Mouse (Mus musculus) heart, embryonic 12.5 days (tissue): ENCODE data around the gene Prrc2a. TPM values are rescaled to one million over a fixed set of nuclear protein-coding genes. Genes with fewer than 3 reads are reported as not detected.
"Not testable (repeated sequence)": the region's sequence is repeated elsewhere in the genome, so short reads cannot be mapped to it uniquely, and the experiment has no call there.

Source experiments
- ATAC-seq: fragments of 200-750 bp; cut with Nextera tagmentation; 2 replicates; pipeline ENCODE4 v1.8.0; 2017; ENCODE audit warnings: moderate TSS enrichment, moderate library complexity; ENCODE audit not compliant: insufficient number of reproducible peaks, low FRiP score
- H3K27ac ChIP-seq: fragments of 300-500 bp; sonication (generic); 2 replicates; pipeline ENCODE4 v1.5.1; 2016; ENCODE audit warnings: mild to moderate bottlenecking, moderate library complexity; ENCODE audit not compliant: poor library complexity, severe bottlenecking
- H3K27me3 ChIP-seq: fragments of 300-500 bp; sonication (generic); replicated peaks from 2 replicates; pipeline ENCODE4 v1.6.1; 2016; ENCODE audit warnings: mild to moderate bottlenecking, moderate library complexity
- H3K36me3 ChIP-seq: fragments of 300-500 bp; sonication (generic); 2 replicates; pipeline ENCODE4 v1.6.1; 2016; ENCODE audit warnings: mild to moderate bottlenecking, moderate library complexity
- H3K4me1 ChIP-seq: fragments of 300-500 bp; sonication (generic); replicated peaks from 2 replicates; pipeline ENCODE4 v1.6.1; 2016; ENCODE audit warnings: mild to moderate bottlenecking
- H3K4me2 ChIP-seq: fragments of 300-500 bp; sonication (generic); 2 replicates; pipeline ENCODE4 v1.6.1; 2016; ENCODE audit warnings: mild to moderate bottlenecking, moderate library complexity
- H3K4me3 ChIP-seq: fragments of 300-500 bp; sonication (generic); 2 replicates; pipeline ENCODE4 v1.5.1; 2016; ENCODE audit warnings: mild to moderate bottlenecking
- H3K9ac ChIP-seq: fragments of 300-500 bp; sonication (generic); 2 replicates; pipeline ENCODE4 v1.6.1; 2016; ENCODE audit warnings: mild to moderate bottlenecking, moderate library complexity
- H3K9me3 ChIP-seq: fragments of 300-500 bp; sonication (generic); replicated peaks from 2 replicates; pipeline ENCODE4 v1.6.1; 2016; ENCODE audit warnings: mild to moderate bottlenecking, moderate library complexity
- WGBS: fragments of 180-500 bp; shearing (Covaris S2); methylation state at CpG from one replicate; pipeline ENCODE4 v1.1.7; 2016; 5-methylcytosine and 5-hydroxymethylcytosine counted together
- polyA plus RNA-seq: library from polyadenylated mRNA; unstranded; fragments of >200 nt; fragmentation: Nextera tagmentation; extraction: Ambion mirVana; gene quantifications from 2 replicates; pipeline ENCODE4 v1.2.1, GENCODE M21; 2016

Prrc2a gene
- polyA plus RNA-seq, 1 experiment from 2014 or later: 132 TPM

DNA sequence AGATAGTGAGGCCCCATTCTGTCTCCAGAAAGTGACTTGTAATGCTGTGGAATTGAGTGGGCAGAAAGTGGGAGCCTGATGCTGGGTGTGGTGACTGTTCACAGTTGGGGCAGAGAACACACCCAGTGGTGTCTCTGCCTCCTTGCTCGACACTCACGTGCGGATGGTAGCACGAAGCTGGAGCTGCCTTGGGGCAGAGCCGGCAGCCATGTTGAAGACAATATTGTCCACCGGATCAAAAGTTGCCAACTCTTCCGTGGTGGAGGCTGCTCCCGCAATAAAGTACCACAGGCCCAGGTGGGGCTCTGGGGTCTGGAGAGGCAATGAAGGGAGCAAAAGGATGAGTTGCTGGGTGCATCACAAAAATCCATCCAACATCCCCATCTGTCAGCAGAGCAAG is 33.7 kb downstream of the Prrc2a start:
- no peak overlapping the region for H3K27ac ChIP-seq
- ATAC-seq: no peak

DNA sequence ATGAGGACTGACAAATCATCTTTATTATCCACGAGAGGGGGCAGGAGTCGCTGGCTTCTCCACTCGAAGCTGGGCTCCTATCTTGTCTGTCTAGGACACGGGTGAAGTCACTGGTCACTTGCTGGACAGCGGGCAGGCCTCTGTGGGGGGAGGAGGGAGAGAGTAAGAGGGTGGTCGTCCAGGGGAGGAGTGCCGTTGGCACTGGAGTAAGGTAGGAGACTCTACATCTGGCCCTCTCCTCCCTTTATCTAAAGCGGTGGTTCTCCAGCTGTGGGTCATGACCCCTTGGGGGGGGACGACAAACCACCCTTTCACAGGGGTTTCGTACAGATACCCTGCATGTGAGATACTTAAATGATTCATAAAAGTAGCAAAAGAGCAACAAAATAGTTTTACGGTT is 35.7 kb downstream of the Prrc2a start:
- Histone ChIP-seq H3K9me3 (no peaks in the 10 kb centered on the region), H3K27ac (no peak overlapping the region), H3K4me1 (peaks cover 31% of the 10 kb centered on the region), H3K9ac (no peak overlapping the region), H3K36me3 (peaks cover 31% of the 10 kb centered on the region), H3K4me2 (no peak overlapping the region), H3K27me3 (no peaks in the 10 kb centered on the region), H3K4me3 (no peak overlapping the region)
- WGBS: 62% methylated on average over 11 of the region's 11 CpGs
- ATAC-seq: no peak

More for the DNA sequence above, 33.7 kb downstream of the Prrc2a start:
- no peak overlapping the region for H3K4me2 ChIP-seq
- no peaks in the 10 kb centered on the region for H3K9me3 ChIP-seq
- WGBS: 81% methylated on average over 8 of the region's 8 CpGs
- peaks cover 22% of the 10 kb centered on the region for H3K4me1 ChIP-seq
- no peaks in the 10 kb centered on the region for H3K27me3 ChIP-seq
- no peak overlapping the region for H3K4me3 ChIP-seq
- no peak overlapping the region for H3K9ac ChIP-seq
- H3K36me3 ChIP-seq: peaks cover 22% of the 10 kb centered on the region

DNA sequence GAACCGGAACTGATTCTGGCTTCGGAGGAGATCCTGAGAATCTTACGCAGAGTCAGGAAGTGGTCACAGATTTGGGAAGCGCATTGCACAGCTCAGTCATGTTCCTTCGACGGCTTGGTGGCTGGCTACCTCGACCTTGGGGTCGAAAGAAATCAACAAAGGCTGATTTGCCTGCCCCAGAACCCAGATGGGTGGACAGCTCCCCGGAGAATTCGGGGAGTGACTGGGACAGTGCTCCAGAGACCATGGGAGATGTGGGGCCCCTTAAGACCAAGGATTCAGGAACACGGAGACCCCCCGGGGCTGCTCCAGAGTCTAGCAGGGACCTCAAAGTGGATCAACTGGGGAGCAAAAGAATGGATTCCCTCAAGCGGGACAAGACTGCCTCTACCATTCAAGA is 37.7 kb downstream of the Prrc2a start:
- WGBS: 64% methylated on average over 13 of the region's 13 CpGs
- peaks cover 36% of the 10 kb centered on the region for H3K36me3 ChIP-seq
- peak overlapping the region; percentile 75 for H3K4me3 ChIP-seq
- H3K9me3 ChIP-seq: no peaks in the 10 kb centered on the region
- H3K9ac ChIP-seq: peak overlapping the region; percentile 85
- H3K27me3 ChIP-seq: no peaks in the 10 kb centered on the region
- no peak for ATAC-seq
- peaks cover 37% of the 10 kb centered on the region for H3K4me1 ChIP-seq
- H3K4me2 ChIP-seq: peak overlapping the region; percentile 82
- H3K27ac ChIP-seq: peak overlapping the region; percentile 77; the same call in 1 of the 2 replicates

DNA sequence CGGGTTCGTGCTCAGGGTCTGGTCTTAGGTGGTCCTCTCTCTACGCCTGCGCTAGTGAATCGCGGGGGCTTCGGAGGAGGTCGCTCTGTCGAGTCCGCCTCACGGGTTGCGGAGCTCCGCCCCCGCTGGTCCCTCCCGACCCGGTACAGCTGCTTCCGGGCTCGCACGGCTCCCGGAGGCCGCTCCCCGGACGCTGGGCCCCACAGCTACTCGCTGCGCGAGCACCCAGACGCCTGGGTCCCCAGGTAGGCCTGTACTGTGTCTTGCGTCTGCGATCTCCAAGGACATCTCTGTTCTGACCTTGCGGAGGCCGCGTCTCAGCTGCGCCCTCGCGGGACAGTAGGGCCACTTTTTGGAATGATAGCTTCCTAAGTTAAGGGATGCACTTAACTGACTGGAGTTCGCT is 38.5 kb downstream of the Prrc2a start, which contains the start of gene D17H6S53E:
Gene D17H6S53E, plus strand, starts transcription at position 168 of the 406 bp plus-strand sequence.
- Histone ChIP-seq H3K4me2 (peak within 1 kb of the TSS; percentile 82), H3K9me3 (no peaks in the 10 kb centered on the region)
- peak; percentile 69 for ATAC-seq

DNA sequence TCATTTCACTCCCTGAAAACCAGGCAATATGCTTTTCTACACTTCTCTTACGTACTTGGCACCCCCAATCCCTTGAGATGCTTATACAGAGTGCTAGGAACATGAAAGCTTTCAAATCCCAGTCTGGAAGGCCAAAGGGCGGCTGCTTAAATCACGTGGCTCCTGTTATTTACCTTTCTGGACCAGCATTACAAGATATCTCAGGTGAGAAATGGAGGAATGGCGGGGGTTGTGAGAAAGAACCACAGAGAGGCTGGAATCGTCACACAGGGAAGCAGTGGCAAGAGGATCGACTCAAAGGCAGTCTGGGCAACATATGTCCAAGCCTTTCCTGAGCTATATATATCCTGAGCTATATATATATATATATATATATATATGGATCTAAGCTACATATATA is 39.1 kb downstream of the Prrc2a start:
- Histone ChIP-seq H3K4me1 (peaks cover 38% of the 10 kb centered on the region), H3K9me3 (no peaks in the 10 kb centered on the region), H3K4me3 (peak overlapping the region; percentile 75), H3K9ac (peak overlapping the region; percentile 85), H3K27ac (peak overlapping the region; percentile 77), H3K4me2 (peak overlapping the region; percentile 82), H3K36me3 (peaks cover 36% of the 10 kb centered on the region), H3K27me3 (no peaks in the 10 kb centered on the region)
- WGBS: 25% methylated on average over 6 of the region's 6 CpGs
- no peak for ATAC-seq

More for the DNA sequence above, 38.5 kb downstream of the Prrc2a start, which contains the start of gene D17H6S53E:
- Histone ChIP-seq H3K4me1 (peaks cover 38% of the 10 kb centered on the region), H3K36me3 (peaks cover 36% of the 10 kb centered on the region), H3K9ac (peak within 1 kb of the TSS; percentile 85), H3K27ac (peak within 1 kb of the TSS; percentile 77), H3K27me3 (no peaks in the 10 kb centered on the region), H3K4me3 (peak within 1 kb of the TSS; percentile 75)
- under 1% methylated on average over 36 of the region's 36 CpGs for WGBS

DNA sequence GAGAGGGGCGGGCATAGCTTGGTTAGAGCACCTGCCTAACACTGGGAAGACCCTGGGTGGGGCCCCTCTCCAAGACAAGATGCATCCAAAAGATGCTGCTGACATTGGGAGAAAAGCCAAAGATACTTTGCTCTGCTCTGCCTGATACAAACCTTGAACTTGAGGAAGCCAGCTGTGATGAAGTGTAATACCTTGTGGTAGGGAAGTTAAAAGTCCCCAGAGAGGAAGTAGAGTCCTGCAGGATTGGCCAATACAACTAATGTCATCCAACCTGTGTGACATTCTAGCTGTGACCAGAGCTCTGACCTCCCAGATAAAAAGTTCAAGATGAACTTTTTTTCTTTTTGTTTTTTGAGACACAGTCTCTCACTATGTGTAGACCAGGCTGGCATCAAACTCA is 39.6 kb downstream of the Prrc2a start:
- peak overlapping the region; percentile 75; the same call in 1 of the 2 replicates for H3K4me3 ChIP-seq
- H3K36me3 ChIP-seq: peaks cover 33% of the 10 kb centered on the region
- ATAC-seq: no peak
- H3K9ac ChIP-seq: no peak overlapping the region; the same call in 1 of the 2 replicates
- no peak overlapping the region for H3K27ac ChIP-seq
- no peaks in the 10 kb centered on the region for H3K9me3 ChIP-seq
- H3K27me3 ChIP-seq: no peaks in the 10 kb centered on the region
- peak overlapping the region; percentile 82 for H3K4me2 ChIP-seq
- WGBS: 92% methylated on average over 1 of the region's 1 CpGs
- H3K4me1 ChIP-seq: peaks cover 43% of the 10 kb centered on the region

DNA sequence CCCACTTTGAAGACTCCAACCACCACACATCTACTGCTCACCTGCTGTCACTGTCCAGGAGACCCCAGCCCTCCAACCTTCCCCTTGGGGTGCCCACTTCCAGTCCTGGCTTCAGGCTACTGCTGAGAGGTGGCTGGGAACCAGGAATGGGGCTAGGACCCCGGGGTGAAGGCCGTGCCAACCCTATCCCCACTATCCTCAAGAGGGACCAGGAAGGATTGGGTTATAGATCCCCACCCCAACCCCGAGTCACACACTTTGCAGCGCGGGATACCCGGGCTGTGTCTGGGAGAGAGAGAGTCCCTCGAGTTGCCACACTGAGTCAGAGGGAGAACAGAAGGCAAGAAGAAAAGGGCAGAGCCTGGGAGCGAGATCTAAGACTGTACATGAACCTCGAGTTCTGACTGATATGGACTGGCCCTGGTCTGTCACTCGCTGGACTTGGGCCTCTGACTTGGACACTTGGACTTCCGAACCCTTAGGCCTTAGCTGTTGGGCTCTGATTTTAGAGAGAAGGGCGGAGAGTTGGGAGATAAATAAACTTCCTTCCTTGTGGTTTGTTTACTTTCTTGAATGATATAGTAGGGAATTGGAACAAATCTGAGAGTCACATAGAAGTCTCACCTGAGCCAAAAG is 40.3 kb downstream of the Prrc2a start:
- H3K4me3 ChIP-seq, H3K27me3 ChIP-seq, ATAC-seq, H3K27ac ChIP-seq, H3K9me3 ChIP-seq, H3K4me2 ChIP-seq, H3K9ac ChIP-seq: not testable (repeated sequence)
- WGBS: 90% methylated on average over 12 of the region's 12 CpGs
- peaks cover 33% of the 10 kb centered on the region for H3K36me3 ChIP-seq
- H3K4me1 ChIP-seq: peaks cover 48% of the 10 kb centered on the region

DNA sequence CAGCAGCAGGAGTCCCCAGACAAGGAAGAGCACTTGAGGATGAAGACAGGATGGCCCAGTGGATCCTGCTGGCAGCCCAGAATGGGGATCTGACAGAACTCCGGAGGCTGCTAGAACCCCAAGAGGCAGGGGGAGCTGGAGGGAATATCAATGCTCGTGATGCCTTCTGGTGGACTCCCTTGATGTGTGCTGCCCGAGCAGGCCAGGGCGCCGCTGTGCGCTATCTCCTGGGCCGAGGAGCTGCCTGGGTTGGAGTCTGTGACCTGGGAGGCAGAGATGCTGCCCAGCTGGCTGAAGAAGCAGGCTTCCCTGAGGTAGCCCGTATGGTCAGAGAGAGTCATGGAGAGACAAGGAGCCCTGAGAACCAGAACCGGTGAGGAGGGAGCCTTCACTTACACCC is 41.4 kb downstream of the Prrc2a start:
- not testable (repeated sequence) for ATAC-seq, H3K27ac ChIP-seq, H3K4me3 ChIP-seq, H3K27me3 ChIP-seq, H3K4me2 ChIP-seq, H3K9me3 ChIP-seq, H3K9ac ChIP-seq
- Histone ChIP-seq H3K36me3 (peaks cover 36% of the 10 kb centered on the region), H3K4me1 (peaks cover 41% of the 10 kb centered on the region)
- 92% methylated on average over 9 of the region's 9 CpGs for WGBS

DNA sequence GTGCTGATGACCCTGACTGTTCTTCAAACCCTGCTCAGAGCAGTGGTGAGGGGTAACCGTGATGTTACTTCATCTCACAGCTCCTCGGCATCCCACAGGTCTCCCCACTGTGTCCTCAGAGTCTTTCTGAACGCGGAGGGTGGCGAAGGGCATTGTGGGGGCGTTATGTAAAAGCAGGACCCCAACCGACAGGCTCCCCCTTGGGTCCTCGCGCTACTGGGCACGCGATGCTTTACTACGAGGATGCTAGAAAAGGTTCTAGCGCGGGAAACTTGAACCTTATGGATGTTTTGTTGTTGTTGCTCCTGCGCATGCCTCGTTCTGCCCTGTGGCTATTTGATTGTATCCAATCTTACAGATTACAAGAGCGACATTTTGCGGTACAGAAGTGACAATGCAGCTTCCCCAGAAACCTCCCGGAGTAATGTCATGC is 42.8 kb downstream of the Prrc2a start, which contains the start of gene Csnk2b:
Gene Csnk2b, minus strand, starts transcription at position 183 of the 433 bp plus-strand sequence.
- ATAC-seq: no peak; the same call in 1 of the 2 replicates
- H3K36me3 ChIP-seq: peaks cover 42% of the 10 kb centered on the region

DNA sequence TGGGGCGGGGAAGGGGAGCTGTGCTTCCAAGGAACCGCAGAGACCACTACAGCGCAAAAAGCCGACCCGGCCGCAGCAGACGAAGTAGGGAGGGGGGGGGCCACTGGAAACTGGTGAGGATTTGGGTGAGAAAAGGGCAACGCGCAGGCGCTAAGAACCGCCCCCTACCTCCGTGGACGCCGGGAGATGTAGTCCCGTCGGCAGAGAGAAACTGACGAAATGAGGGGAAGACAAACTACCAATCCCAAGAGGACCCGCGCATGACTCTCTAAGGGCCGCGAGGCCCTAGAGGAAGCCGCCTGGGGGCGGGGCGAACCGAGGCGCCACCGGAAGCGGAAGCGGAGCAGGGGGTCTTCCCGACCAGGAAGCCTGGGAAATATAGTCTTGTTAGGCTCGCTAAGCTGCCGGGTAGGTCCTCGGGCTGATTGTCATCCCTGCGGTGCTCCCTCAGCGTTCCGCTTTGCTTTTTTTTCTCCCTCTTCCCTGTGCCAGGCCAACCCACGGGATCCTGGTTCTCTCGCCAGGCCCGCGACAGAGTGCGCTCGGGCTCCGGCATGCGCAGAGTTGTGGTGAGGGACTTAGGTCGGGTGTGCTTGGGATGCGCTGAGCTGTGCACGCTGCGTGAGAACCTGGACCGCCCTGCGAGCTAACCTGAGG is 43.4 kb downstream of the Prrc2a start, which contains the start of gene Gpank1:
Gene Gpank1, plus strand, starts transcription at position 313 of the 657 bp plus-strand sequence.
- Histone ChIP-seq H3K9ac (peak within 1 kb of the TSS; percentile 93), H3K9me3 (no peaks in the 10 kb centered on the region), H3K27me3 (no peaks in the 10 kb centered on the region), H3K4me1 (peaks cover 27% of the 10 kb centered on the region), H3K4me2 (peak within 1 kb of the TSS; percentile 92), H3K4me3 (peak within 1 kb of the TSS; percentile 76), H3K27ac (peak within 1 kb of the TSS; percentile 87), H3K36me3 (peaks cover 46% of the 10 kb centered on the region)
- WGBS: under 1% methylated on average over 50 of the region's 50 CpGs
- ATAC-seq: peak; percentile 94

More for the DNA sequence above, 42.8 kb downstream of the Prrc2a start, which contains the start of gene Csnk2b:
- WGBS: under 1% methylated on average over 19 of the region's 19 CpGs
- H3K4me1 ChIP-seq: peaks cover 31% of the 10 kb centered on the region
- H3K4me3 ChIP-seq: peak within 1 kb of the TSS; percentile 76
- no peaks in the 10 kb centered on the region for H3K9me3 ChIP-seq
- no peaks in the 10 kb centered on the region for H3K27me3 ChIP-seq
- peak within 1 kb of the TSS; percentile 93 for H3K9ac ChIP-seq
- peak within 1 kb of the TSS; percentile 92 for H3K4me2 ChIP-seq
- peak within 1 kb of the TSS; percentile 87 for H3K27ac ChIP-seq

DNA sequence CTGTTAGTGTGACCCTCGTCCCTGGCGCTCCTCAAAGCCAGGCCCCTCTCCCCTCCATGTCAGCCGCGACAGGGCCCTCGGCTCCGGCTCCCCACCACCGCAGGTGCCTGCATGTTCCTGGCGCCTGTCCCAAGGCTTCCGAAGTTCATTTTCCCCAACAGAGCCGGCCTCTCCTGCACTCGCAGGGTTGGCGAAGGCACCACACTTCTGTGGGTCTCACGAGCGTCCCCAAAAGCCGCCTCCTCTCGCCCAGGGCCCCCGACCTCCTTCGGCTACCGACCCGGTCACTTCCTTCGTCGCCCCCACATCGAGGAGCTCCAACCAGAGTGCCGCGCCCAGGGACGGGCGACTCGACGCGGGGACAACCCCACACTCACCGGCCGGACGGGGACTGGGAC is 44.0 kb downstream of the Prrc2a start:
- H3K9ac ChIP-seq: peak overlapping the region; percentile 85
- H3K4me2 ChIP-seq: peak overlapping the region; percentile 92
- peak overlapping the region; percentile 76 for H3K4me3 ChIP-seq
- peaks cover 51% of the 10 kb centered on the region for H3K36me3 ChIP-seq
- WGBS: under 1% methylated on average over 33 of the region's 33 CpGs
- H3K4me1 ChIP-seq: peaks cover 27% of the 10 kb centered on the region
- H3K27ac ChIP-seq: peak overlapping the region; percentile 34; the same call in 1 of the 2 replicates
- no peaks in the 10 kb centered on the region for H3K27me3 ChIP-seq
- ATAC-seq: no peak
- no peaks in the 10 kb centered on the region for H3K9me3 ChIP-seq
